Mouse (Mus musculus) 3T3-L1 (cell line): ENCODE data around the gene Igflr1.

Source experiments
- DNase-seq: peaks from one replicate; pipeline ENCODE4 v3.0.0-alpha.2; 2015; ENCODE audit warnings: low read depth, low spot score

Gene Igflr1

DNA sequence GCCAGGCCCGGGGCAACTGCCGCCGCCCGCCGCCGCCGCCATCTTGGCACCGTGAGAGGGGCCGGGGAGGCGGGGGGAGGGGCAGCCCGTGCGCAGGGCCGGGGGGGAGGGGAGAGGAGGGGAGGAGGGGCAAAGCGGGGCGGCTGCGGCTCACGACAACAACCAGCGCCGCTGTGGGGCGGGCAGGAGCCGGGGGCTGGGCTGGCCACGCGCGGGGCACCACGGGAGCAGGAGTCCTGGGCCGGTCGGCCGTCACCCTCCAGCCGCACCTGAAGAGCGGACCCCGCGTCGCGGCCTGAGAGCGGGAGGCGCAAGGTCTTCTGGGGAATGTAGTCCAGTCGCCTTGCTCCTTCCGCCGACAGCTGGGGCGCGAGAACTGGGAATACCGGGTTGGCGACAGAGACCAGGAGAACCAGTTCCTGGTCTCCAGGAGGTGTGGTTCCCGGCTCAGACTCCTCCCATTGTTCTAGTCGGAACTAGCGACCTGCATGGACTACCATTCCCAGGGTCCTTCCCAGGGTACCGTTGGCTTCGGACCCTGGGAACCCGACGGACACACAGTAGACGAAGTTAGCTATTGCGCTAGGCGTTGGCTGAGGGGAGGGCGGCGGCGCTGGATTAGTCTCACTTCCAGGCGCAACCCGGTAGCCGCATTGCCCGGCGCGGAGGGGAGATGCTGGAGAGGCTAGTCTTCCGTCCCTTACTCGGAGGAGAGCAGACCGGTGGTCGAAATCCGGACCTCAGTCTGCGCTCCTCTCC, 23.6 kb downstream of the Igflr1 start, which contains the start of gene Kmt2b:
Kmt2b (minus strand) TSS at position 51 of the 759 bp plus-strand sequence.
- DNase-seq: peak; percentile 98

DNA sequence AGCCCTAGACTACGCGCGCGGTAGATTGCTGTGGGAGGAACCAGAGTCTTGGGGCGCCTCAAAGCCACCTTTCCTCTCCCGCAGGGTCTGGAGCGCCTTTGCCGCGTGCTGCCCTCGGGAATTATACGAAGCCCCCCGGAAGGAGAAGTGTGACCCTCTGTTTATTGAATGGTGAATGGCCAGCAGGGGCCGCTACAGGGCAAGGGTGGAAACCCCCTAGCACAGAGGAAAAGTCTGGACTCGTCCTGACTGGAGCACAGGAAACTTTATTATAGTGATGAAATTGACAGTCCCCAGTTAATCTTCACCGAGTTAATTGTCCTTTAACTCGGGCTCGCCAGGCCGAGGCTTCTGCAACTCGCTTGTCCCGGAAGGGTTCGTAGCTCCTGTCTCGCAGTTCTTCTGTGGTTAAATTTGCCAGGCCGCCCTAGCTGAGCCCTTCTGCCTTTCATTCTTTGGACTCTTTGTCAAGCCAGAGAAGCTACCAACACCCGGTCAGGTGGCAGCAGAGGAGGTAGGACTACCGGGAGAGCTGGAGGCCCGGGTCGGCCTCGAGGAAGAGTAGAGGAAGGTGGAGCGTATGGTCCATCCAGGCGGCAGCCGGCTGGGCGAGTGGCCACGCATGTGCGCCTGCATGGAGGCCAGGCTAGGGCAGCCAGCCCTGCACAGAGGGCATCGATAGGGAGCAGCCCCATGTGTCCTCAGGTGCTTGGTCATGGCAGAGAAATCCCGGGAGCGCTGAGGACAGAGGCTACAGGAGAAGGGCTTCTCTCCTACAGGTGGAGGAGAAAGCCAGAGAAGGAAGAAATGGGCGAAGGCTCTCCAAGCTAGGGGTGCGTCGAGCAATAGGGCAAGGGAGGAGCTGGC, 24.4 kb downstream of the Igflr1 start:
- peak; percentile 81 for DNase-seq

DNA sequence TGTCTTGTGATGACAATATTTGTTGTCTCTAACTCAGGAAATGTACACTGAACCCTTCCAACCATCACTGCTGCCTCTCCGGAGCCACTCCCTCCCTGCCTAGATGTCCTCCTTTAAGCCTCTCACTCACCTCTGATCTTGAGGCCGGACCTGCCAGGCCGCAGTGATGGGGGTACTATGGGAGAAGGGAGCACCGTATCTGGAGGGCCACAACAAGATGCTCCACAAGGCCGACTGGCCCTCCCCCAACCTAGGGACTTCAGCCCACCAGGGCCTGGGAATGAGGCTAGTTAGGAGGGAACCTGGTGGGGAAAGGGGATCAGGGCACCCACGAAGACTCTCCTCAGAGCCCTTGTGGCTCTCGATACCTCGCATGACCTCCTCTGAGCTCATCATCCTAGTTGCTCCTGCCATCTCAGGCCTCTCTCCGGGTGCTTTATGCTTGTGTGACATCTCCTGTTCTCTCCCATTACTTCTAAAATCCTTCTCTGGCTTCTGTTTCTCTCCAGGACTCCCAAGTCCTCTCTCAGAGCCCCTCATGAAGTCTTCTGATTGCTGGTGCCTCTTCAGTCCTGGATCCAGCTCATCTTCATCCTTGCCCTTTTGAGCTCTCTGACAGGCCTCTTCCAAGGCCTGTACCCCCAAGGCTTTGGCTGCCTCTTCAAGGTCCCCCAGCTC, 25.8 kb downstream of the Igflr1 start:
- DNase-seq: no peak

DNA sequence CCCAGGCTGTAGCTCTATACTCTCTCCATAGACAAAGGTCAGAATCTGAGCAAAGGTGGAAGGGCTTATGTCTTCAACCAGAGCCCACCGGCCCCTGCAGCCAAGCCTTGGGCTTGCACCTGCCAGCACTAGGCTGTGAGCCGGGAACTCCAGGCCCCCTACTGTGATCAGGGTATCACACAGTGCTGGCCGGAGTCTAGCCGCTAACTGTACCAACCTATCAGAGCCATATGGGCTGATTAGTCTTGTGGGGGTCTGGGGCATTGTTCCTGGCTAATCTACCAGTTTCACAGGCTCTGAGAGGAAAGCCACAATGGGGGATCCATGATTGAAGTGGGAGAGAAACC, 26.4 kb downstream of the Igflr1 start:
- no peak for DNase-seq

DNA sequence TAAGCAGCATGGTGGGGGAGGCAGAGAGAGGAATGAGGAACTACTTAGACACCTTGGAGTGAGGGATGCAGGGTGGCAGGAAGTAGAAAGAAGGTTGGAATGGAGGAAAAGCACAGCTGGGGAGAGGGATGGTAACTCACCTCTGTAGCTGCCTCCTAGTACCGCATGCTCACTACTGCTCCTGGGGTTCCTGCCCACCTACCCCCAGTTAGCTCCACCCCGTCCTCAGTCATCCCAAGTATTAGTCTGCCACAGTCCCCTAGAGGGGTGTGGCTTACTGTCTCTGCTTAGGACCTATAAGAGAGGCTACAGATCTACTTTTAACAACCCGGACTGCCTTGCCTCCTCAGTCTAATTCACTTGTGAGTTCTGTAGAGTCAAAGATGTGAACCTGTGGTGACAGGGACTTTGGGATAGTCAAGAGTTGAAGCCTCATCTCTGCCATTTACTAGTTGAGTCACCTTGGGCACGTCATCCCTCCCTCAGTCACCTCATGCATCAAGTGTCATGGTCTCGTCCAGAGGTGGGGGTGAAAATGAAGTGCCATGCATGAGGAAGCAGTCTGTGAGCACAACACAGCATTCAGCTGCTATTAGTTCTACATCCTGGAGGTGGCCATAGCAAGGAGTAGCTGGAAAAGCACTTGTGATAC, 27.7 kb downstream of the Igflr1 start:
- no peak for DNase-seq

DNA sequence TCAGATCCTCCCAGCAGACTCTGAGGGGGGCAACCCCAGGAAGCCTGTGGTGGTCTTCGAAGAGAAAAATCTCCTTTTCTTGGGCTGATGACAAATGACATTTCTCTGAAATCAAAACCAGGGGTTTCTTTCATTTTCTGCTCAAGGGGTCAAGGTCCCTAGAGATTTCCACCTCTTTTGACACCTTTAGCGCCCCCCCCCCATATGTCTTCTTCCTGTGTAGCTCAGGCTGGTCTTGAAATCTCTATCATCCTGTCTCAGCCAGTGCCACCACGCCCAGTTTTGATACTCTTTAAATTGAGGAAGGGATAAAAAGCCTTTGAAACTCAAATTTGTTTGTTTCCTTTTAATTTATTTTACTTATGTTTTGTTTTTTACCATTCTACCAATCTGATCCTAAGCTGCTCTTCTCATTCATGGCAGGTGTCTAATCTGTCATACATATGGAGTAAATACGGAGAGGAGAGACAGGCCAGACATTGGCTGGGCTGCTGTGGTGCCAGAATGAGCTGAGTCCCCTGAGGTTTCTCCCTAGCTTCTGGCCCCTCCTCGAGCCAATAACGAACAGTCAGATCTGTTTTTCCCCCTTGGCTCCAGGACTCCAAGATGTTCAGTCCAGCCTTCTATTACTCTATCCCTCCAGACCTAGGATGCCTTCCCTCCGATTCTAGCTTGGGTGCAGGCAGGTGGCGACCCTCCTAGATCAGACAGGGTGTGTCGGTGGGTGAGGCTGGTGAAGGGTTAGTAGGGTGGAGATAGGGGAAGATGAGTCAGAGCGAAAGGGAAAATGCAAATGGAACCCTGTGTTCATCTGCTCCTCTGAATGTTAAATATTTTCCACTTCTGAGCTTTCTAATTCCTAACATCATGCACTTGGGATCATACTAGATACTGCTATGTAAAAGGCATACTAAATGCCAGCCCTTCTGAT, 28.6 kb downstream of the Igflr1 start:
- no peak for DNase-seq

DNA sequence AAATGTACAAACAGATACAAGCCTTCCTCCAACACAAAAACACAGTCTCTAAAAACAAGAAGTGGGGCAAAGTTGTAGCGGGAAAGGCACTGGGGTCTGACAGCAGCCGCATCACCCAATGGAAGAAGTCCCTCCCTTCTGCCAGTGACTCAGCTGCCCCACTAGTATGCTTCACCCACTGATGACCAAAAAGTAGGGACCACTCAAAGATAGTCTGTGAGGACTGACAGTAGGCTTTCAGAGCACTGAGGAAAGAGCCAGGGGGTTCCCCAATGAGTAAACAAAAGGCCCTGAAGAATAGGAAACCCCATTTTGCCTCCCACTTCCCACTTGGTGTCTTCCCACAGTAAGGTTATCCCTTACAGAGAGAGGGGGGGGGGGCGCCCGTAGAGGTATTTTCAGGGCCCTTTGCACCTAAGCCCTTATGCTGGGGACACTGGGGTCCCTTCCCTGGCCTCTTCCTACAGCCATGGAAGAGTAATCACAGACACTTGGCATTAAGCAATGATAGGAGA, 29.3 kb downstream of the Igflr1 start:
- DNase-seq: no peak

DNA sequence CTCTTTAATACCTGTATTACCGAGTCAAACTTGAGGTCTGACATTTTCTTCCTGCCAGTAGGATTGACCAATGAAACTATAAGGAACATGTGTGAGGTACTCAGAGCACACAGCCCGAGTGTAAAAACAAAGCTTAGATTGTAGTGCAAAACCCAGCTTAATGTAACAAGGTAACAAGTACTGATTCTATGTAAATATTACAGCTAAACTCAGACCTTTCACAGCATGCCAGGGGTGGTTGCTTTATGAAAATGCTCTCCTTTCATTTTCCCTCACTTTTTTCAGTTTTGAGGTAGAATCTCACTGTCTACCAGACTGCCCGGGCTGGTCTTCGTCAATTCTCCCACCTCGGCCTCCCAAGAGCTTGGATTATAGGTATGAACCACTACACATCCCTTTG, 30.9 kb downstream of the Igflr1 start:
- no peak for DNase-seq

DNA sequence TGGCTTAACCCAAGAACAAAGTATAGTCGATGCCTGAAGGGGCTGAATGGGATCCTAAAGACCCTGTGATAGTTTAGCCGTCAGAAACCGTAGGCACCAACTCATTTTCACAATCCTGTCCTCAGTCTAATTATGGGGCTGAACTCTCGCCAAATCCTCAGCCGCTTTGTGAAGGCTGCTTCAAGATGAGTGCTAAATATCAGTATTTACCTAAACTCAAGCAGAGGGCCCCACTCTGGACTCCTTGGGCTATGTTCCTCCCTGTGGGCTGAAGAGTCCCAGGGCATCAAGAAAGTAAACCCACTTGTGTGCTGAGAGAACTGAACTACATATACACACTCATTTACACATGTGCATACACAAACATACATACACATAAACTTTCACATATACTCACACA, 31.6 kb downstream of the Igflr1 start:
- DNase-seq: no peak

DNA sequence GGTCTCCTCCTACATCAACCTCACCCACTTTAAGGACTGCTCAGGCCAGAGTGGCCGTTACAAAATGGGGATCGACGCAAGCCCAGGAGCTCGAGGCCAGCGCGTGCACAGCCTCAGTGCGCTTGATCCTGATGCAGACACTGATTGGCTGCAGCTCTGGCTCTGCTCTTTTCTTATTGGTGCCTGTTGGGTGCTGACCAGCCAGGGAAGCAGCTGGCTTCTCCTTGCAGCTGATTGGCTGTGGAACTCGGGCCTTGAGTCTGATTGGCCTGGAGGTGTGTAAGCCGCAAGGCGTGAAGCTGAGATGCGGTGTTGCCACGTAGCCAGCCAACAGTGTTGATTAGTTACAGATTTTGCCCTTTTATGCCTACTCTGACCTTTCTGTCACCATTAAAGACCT, 33.6 kb downstream of the Igflr1 start, which contains the start of gene Zbtb32:
Zbtb32 (minus strand) TSS at position 124 of the 400 bp plus-strand sequence.
- DNase-seq: no peak

DNA sequence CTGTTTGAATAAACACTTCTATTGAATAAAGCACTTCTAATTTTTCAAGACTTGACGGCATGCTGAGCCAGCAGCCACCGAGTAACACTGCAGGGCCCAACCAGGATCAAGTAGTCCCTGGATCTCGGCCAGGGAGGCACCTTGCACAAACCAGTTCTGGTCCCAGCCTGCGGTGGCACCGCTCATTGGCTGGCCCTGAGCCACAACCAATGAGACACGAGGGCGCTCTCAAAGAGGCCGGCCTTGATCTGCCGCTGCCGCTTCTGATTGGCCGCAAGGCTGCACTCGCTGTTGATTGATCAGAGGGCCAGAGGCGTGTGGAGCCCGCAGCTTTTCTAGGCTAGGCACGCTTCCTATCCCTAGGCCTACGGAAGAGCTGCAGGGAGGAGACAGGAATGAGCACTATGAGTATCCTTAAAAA, 34.7 kb downstream of the Igflr1 start:
- DNase-seq: no peak

DNA sequence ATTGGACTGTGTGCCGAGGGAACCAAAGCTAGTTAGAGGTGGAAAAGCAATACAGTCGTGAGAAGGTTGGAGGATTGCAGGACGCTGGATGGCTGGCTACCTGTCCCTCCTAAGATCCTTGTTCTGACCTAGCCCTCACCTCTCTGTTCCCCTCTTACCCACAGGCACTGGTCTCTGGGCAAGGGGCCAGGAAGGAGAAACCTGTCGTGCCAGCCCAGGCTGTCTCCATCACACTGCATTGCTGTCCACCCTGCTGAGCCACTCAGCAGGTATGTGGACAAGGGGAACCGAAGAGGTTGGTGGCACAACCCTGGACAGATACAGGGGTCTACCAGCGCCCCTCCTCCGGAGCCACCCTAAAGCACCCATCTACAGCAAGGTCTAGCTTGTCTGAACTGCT, 35.4 kb downstream of the Igflr1 start:
- no peak for DNase-seq

DNA sequence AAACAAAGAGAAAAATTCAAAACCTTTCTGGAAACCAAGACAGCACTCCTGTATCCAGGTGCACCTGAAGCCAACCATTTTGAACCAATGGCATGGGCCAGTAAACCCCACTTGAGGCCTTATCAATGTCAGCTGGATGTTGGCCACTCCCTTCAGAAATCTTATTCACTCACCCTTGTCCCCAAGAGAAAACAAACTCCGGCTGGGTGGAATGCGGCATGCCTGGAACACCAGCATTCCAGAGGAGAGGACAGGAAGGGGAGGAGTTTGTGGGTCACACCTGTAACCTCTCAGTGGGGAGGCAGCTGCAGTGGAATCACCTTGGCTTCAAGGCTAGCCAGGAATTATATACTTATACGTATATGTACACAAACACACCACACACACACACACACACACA, 37.4 kb downstream of the Igflr1 start:
- no peak for DNase-seq

DNA sequence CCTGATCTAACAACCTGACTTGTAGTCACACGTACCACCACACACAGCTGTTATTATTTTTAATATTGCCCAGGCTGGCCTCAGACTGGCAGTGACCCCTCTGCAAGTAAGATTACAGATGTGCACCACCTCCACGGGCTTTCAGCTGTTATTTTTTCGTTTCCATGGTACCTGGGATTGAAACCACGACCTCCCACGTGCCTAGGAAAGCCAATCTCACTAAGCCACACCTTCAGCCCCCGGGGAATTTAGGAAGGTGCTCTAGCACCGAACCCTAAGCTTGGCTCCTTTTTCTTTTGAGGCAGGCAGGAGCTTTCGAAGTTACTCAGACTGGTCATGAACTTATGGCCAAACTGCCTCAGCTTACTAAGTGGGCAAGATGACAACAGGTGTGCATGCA, 39.2 kb downstream of the Igflr1 start:
- no peak for DNase-seq

DNA sequence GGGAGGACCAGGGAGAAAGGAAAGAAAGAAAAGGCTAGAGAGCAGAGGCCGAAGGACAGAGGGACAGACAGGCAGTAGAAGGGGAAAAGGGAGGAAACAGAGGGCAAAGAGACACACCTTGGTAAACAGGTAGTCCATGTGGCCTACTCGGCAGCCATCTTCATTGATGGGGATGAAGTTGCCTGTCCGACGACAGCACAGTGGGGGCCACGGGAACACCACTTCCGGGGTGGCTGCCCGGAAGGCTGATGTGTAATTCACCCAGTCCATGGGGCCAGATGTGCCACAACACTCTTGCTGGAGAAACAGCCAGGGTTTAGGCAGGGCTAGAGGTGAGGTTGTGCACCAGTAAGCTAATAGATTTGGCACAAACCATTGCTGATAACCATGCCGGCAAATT, 39.7 kb downstream of the Igflr1 start:
- no peak for DNase-seq

DNA sequence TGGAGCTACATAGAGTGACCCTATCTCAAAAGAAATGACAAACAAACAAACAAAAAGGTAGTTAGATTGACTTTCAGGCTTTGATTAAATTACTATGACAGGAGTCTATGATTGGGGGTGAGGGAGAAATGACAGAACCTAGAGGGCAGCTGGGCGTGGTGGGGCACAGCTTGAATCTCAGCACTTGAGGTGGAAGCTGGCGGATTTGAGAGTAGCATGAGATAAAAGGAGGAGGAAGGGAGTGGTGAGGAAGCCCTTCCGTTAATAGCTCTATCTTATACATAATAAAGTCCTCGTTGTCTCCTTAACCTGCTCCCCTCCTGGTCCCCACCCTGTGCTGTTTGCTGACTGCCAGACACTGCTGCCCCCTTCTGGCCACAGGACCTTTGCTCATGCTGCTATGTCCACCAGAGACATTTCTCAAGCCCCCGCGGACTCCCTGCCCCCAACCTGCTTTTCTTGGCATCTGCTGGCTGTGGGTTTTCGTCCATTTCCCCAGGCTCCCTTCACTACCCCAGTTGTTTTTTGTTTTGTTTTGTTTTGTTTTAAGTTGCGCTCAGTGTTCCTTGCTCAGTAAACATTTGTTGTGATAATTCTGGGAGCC, 42.6 kb downstream of the Igflr1 start:
- peak; percentile 42 for DNase-seq

DNA sequence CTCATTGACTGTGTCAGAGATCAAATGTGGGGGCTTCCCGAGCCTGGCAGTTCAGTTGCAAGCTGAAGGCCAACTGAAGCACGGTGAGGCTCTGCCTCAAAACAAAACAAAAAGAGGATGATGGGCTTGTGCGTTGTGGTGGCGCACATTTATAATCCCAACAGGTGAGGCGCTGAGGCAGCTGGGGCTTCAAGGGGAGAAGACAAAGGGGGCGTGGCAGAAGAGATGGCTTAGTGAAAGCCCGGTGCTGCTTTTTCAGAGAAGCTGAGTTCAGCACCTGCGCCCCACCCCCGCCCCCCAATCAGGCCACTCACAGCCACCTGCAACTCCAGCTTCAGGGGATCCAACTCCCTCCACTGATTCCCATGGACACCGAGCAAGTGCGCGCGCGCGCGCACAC, 43.2 kb downstream of the Igflr1 start:
- DNase-seq: no peak

DNA sequence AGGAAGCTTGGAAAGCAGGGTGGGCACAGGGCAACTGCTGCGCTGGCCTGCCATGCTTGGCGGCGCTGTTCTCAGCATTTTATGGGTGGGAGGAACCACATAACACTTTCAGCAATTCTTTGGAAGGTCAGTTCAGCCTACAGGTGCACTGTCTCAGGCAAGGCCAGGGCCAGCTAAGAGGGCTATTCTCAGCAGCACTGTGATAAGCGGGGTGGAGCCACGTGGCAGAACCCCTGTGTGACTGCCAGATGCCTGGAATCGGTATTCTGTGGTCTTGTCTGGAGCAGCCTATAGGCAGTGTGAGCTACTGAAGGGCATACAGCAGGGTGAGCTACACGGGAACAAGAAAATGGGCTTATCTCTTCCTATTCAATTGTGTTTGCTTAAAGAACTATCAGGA, 44.8 kb downstream of the Igflr1 start:
- DNase-seq: no peak

DNA sequence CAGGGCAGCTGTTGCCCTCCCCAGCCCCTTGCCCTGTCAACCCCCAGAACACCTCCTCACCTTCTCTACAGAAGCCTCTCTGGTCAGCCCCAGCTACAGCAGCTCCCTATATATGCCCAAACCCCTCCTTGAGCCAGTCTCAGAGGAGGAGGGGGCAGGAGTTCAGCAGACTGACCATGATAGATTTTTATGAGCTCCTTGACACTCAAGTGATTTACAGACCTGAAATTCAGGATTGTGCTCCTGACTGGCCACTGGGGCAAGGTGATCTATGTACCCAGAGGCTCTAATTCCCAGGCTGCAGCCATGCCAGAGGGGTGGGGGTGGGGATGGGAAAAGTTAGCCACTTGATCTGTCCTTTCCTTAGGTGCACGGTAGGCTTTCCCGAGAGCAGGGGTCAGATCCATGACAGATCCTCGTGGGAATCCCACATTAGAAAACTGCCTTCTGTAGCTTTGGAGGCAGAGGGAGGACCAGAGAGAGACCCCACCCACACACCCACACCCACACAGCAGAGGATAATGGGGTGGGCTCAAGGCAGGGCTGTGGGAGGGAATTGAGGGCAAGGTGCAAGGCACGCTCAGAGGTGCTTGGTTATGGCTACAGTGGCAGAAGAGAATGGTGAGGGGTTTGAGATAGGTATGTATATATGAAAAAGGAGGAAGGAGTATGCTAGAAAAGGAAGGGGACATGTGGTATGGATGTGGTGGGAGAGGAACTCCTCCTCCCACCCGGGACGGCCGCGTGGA, 47.6 kb downstream of the Igflr1 start, which contains the start of gene Upk1a:
Upk1a (minus strand) TSS at position 194 of the 749 bp plus-strand sequence.
- DNase-seq: no peak
